Mouse (Mus musculus) cerebral cortex, adult 2 months (tissue): Measurements from ENCODE around the gene Cnot6.

Source experiments
- WGBS: fragments of 180-500 bp; shearing (Covaris S2); methylation state at CpG from one replicate; pipeline ENCODE4 v1.1.7; 2018; 5-methylcytosine and 5-hydroxymethylcytosine counted together

Cnot6 gene

GRCm38 (mm10) chr11:49712555-49713335 lies at the start of gene Cnot6:
Cnot6 (minus strand) TSS chr11:49712723.
- under 1% methylated on average over 64 of the region's 65 CpGs for WGBS

GRCm38 (mm10) chr11:49761130-49761529 lies 48.6 kb upstream of the Cnot6 start:
- 83% methylated on average over 5 of the region's 5 CpGs for WGBS

- 87% methylated on average over 3 of the region's 3 CpGs for WGBS
These were observed 45.6 kb upstream of the Cnot6 start for GRCm38 (mm10) chr11:49758096-49758495.

- WGBS = 63% methylated on average over 12 of the region's 12 CpGs
These were observed 42.6 kb upstream of the Cnot6 start for GRCm38 (mm10) chr11:49754958-49755665.

- WGBS = 97% methylated on average over 1 of the region's 1 CpGs
These were observed 34.2 kb upstream of the Cnot6 start for GRCm38 (mm10) chr11:49746756-49747155.

- WGBS = 49% methylated on average over 3 of the region's 3 CpGs
These were observed 33.3 kb upstream of the Cnot6 start for GRCm38 (mm10) chr11:49745839-49746238.

GRCm38 (mm10) chr11:49743634-49744033 lies 31.1 kb upstream of the Cnot6 start:
- 93% methylated on average over 7 of the region's 7 CpGs for WGBS

- 73% methylated on average over 8 of the region's 8 CpGs for WGBS
These were observed 29.7 kb upstream of the Cnot6 start for GRCm38 (mm10) chr11:49742248-49742647.

GRCm38 (mm10) chr11:49739776-49740175 lies 27.3 kb upstream of the Cnot6 start:
- 86% methylated on average over 3 of the region's 3 CpGs for WGBS

- 70% methylated on average over 11 of the region's 11 CpGs for WGBS
These were observed 26.3 kb upstream of the Cnot6 start for GRCm38 (mm10) chr11:49738659-49739406.

GRCm38 (mm10) chr11:49737625-49738024 lies 25.1 kb upstream of the Cnot6 start:
- WGBS = 18% methylated on average over 1 of the region's 1 CpGs

- WGBS = 86% methylated on average over 11 of the region's 11 CpGs
These were observed 22.2 kb upstream of the Cnot6 start for GRCm38 (mm10) chr11:49734771-49735170.

GRCm38 (mm10) chr11:49730275-49730948 lies 17.9 kb upstream of the Cnot6 start:
- WGBS = 85% methylated on average over 5 of the region's 5 CpGs

GRCm38 (mm10) chr11:49727877-49728276 lies 15.4 kb upstream of the Cnot6 start:
- WGBS = 6% methylated on average over 3 of the region's 3 CpGs

GRCm38 (mm10) chr11:49726800-49727199 lies 14.3 kb upstream of the Cnot6 start:
- 47% methylated on average over 8 of the region's 8 CpGs for WGBS

- WGBS = 83% methylated on average over 2 of the region's 2 CpGs
These were observed 12.2 kb upstream of the Cnot6 start for GRCm38 (mm10) chr11:49724676-49725075.

- WGBS = 80% methylated on average over 2 of the region's 2 CpGs
These were observed 10.8 kb upstream of the Cnot6 start for GRCm38 (mm10) chr11:49723281-49723680.

GRCm38 (mm10) chr11:49722692-49723091 lies 10.2 kb upstream of the Cnot6 start:
- 69% methylated on average over 6 of the region's 6 CpGs for WGBS

- 92% methylated on average over 1 of the region's 1 CpGs for WGBS
These were observed 8.8 kb upstream of the Cnot6 start for GRCm38 (mm10) chr11:49721358-49721757.

GRCm38 (mm10) chr11:49719466-49720151 lies 7.1 kb upstream of the Cnot6 start:
- WGBS = 85% methylated on average over 8 of the region's 8 CpGs
